Mouse (Mus musculus): Measurements from ENCODE around the gene Dock6.

GRCm38 (mm10) chr9:21769558-21770183 is 82.8 kb downstream of the Dock6 start:
- TF ChIP-seq CTCF (conservative IDR thresholded peaks at IDR 0.05 in 1 of 2, IDR thresholded peaks at IDR 0.05 in 1 of 2; ENCODE audit: low read depth in 2 of 2, low read length in 2 of 2) (no peak), NRF1 (IDR thresholded peaks at IDR 0.05; ENCODE audit: low read depth, low read length) (no peak), MAFK (IDR thresholded peaks at IDR 0.05; ENCODE audit: insufficient replicate concordance, low read length) (no peak), TCF12 (IDR thresholded peaks at IDR 0.05; ENCODE audit: low read depth, low read length) (no peak), RCOR1 (conservative IDR thresholded peaks at IDR 0.05; ENCODE audit: low read depth, low read length) (no peak), ZNF384 (IDR thresholded peaks at IDR 0.05; ENCODE audit: low read depth, low read length) (no peak), BHLHE40 (IDR thresholded peaks at IDR 0.05; ENCODE audit: low read depth, low read length) (no peak), EP300 (IDR thresholded peaks at IDR 0.05; ENCODE audit: low read length) (no peak), ZMIZ1 (IDR thresholded peaks at IDR 0.05; ENCODE audit: low read depth, low read length) (no peak), ELF1 (IDR thresholded peaks at IDR 0.05; ENCODE audit: low read depth, low read length) (no peak)
